25 mouse cellular contexts compared by ENCODE assay signal in genomic region chr3:25673408-25673807, GRCm38 (mm10).
"Had no signal": no experiment of that assay in that cellular context is flagged by ENCODE, and none has a peak within 500 bp of the region (broad histone marks: within the 10 kb centered on the region; RNA-seq: fewer than 3 reads in every experiment).

No protein-coding gene starts in this region.

- H3K9me3 ChIP-seq: heart, embryonic 13.5 days; heart, embryonic 15.5 days; kidney, embryonic 15.5 days; limb, embryonic 10.5 days; limb, embryonic 12.5 days had no signal

- DNase-seq: forebrain, postnatal 0 days; gastrocnemius, postnatal 14 days; gastrocnemius, postnatal 36 days; heart, adult 11 months; heart, adult 2 months; heart, postnatal 14 days; heart, postnatal 36 days; kidney, adult 11 months; kidney, adult 2 months; kidney, adult 9 months; kidney, postnatal 14 days; kidney, postnatal 36 days; liver had no signal

- H3K4me2 ChIP-seq: heart, embryonic 11.5 days; heart, embryonic 13.5 days; heart, embryonic 15.5 days; hindbrain, embryonic 14.5 days; kidney, embryonic 15.5 days; limb, embryonic 12.5 days; liver, embryonic 11.5 days had no signal

- ATAC-seq: forebrain, postnatal 0 days; intestine, embryonic 16.5 days had no signal

- H3K36me3 ChIP-seq: heart, embryonic 13.5 days; heart, embryonic 15.5 days; kidney, embryonic 15.5 days; limb, embryonic 10.5 days; limb, embryonic 12.5 days had no signal

- H3K4me1 ChIP-seq: heart, embryonic 13.5 days; heart, embryonic 15.5 days; kidney, embryonic 15.5 days; limb, embryonic 10.5 days; limb, embryonic 12.5 days had no signal

- H3K4me3 ChIP-seq: heart, adult 2 months; heart, embryonic 13.5 days; heart, embryonic 15.5 days; kidney, embryonic 15.5 days; layer of hippocampus, adult 2 months; left cerebral cortex, adult 2 months; limb, embryonic 10.5 days; limb, embryonic 12.5 days had no signal

- H3K27me3 ChIP-seq: heart, embryonic 13.5 days; heart, embryonic 15.5 days; kidney, embryonic 15.5 days; limb, embryonic 12.5 days had no signal

- H3K9ac ChIP-seq: forebrain, postnatal 0 days; heart, embryonic 13.5 days; heart, embryonic 15.5 days; hindbrain, embryonic 14.5 days; kidney, embryonic 15.5 days; limb, embryonic 12.5 days had no signal

- H3K27ac ChIP-seq: heart, adult 2 months; heart, embryonic 13.5 days; heart, embryonic 15.5 days; hindbrain, embryonic 14.5 days; kidney, embryonic 15.5 days; kidney, postnatal 0 days; layer of hippocampus, adult 2 months; left cerebral cortex, adult 2 months; limb, embryonic 10.5 days; limb, embryonic 12.5 days had no signal
